Mouse (Mus musculus): Measurements from ENCODE around the gene 4930453N24Rik.

4930453N24Rik gene

GRCm38 (mm10) chr16:64770521-64771430 is at the start of gene 4930453N24Rik:
4930453N24Rik (minus strand) TSS chr16:64771161.
- peak; percentile 72 for DNase-seq (ENCODE audit: low spot score)

- no peak for DNase-seq (ENCODE audit: low spot score)
Measured at GRCm38 (mm10) chr16:64817094-64817765, 46.3 kb upstream of the 4930453N24Rik start.

GRCm38 (mm10) chr16:64803041-64803440 is 32.1 kb upstream of the 4930453N24Rik start:
- DNase-seq (ENCODE audit: low spot score), result no peak

- DNase-seq (ENCODE audit: low spot score), result no peak
Measured at GRCm38 (mm10) chr16:64801638-64802037, 30.7 kb upstream of the 4930453N24Rik start.

GRCm38 (mm10) chr16:64800393-64800792 is 29.4 kb upstream of the 4930453N24Rik start:
- DNase-seq (ENCODE audit: low spot score), result no peak

GRCm38 (mm10) chr16:64794802-64795201 is 23.8 kb upstream of the 4930453N24Rik start:
- DNase-seq (ENCODE audit: low spot score), result no peak

- DNase-seq (ENCODE audit: low spot score), result no peak
Measured at GRCm38 (mm10) chr16:64789706-64790105, 18.7 kb upstream of the 4930453N24Rik start.

GRCm38 (mm10) chr16:64775516-64775915 is 4.6 kb upstream of the 4930453N24Rik start:
- DNase-seq (ENCODE audit: low spot score), result no peak

GRCm38 (mm10) chr16:64771431-64771818 is 464 bp upstream of the 4930453N24Rik start:
- DNase-seq (ENCODE audit: low spot score), result no peak

GRCm38 (mm10) chr16:64766696-64767300 is 4.2 kb downstream of the 4930453N24Rik start:
- DNase-seq (ENCODE audit: low spot score), result no peak

- DNase-seq (ENCODE audit: low spot score), result no peak
Measured at GRCm38 (mm10) chr16:64759245-64759626, 11.7 kb downstream of the 4930453N24Rik start.

- no peak for DNase-seq (ENCODE audit: low spot score)
Measured at GRCm38 (mm10) chr16:64758561-64759244, 12.3 kb downstream of the 4930453N24Rik start.

GRCm38 (mm10) chr16:64757666-64758400 is 13.1 kb downstream of the 4930453N24Rik start:
- no peak for DNase-seq (ENCODE audit: low spot score)

GRCm38 (mm10) chr16:64756321-64756720 is 14.6 kb downstream of the 4930453N24Rik start:
- DNase-seq (ENCODE audit: low spot score), result no peak

- no peak for DNase-seq (ENCODE audit: low spot score)
Measured at GRCm38 (mm10) chr16:64754743-64755139, 16.2 kb downstream of the 4930453N24Rik start.

- no peak for DNase-seq (ENCODE audit: low spot score)
Measured at GRCm38 (mm10) chr16:64753990-64754742, 16.8 kb downstream of the 4930453N24Rik start.

- no peak for DNase-seq (ENCODE audit: low spot score)
Measured at GRCm38 (mm10) chr16:64748237-64748636, 22.7 kb downstream of the 4930453N24Rik start.

- DNase-seq (ENCODE audit: low spot score), result no peak
Measured at GRCm38 (mm10) chr16:64745089-64745488, 25.9 kb downstream of the 4930453N24Rik start.

- DNase-seq (ENCODE audit: low spot score), result no peak
Measured at GRCm38 (mm10) chr16:64737289-64737688, 33.7 kb downstream of the 4930453N24Rik start.

GRCm38 (mm10) chr16:64723273-64724057 is 47.5 kb downstream of the 4930453N24Rik start:
- DNase-seq (ENCODE audit: low spot score), result peak; percentile 26

All from ovary, adult 18-20 months (tissue).